Mouse (Mus musculus) heart, embryonic 11.5 days (tissue): ENCODE results near the gene Mettl13. TPM values are rescaled to one million over a fixed set of nuclear protein-coding genes. Genes with fewer than 3 reads are reported as not detected.

Experiments used
- ATAC-seq: fragments of 200-750 bp; cut with Nextera tagmentation; replicated peaks from 2 replicates; pipeline ENCODE4 v1.8.0; 2017; ENCODE audit warnings: moderate library complexity; ENCODE audit not compliant: insufficient number of reproducible peaks, low FRiP score, low TSS enrichment
- H3K27ac ChIP-seq: fragments of 300-500 bp; sonication (generic); 2 replicates; pipeline ENCODE4 v1.5.1; 2014; ENCODE audit warnings: mild to moderate bottlenecking, low read depth, low read length
- H3K27me3 ChIP-seq: fragments of 300-500 bp; sonication (generic); 2 replicates; pipeline ENCODE4 v1.6.1; 2014; ENCODE audit warnings: mild to moderate bottlenecking, low read length, mixed read lengths; ENCODE audit not compliant: control insufficient read depth, insufficient read depth
- H3K36me3 ChIP-seq: fragments of 300-500 bp; sonication (generic); 2 replicates; pipeline ENCODE4 v1.6.1; 2014; ENCODE audit warnings: mild to moderate bottlenecking, low read length, moderate library complexity, mixed read lengths; ENCODE audit not compliant: control insufficient read depth, insufficient read depth
- H3K4me1 ChIP-seq: fragments of 300-500 bp; sonication (generic); 2 replicates; pipeline ENCODE4 v1.6.1; 2014; ENCODE audit warnings: low read length; ENCODE audit not compliant: control insufficient read depth, insufficient read depth
- H3K4me2 ChIP-seq: fragments of 300-500 bp; sonication (generic); 2 replicates; pipeline ENCODE4 v1.6.1; 2014; ENCODE audit warnings: mild to moderate bottlenecking, moderate library complexity
- H3K4me3 ChIP-seq: fragments of 300-500 bp; sonication (generic); 2 replicates; pipeline ENCODE4 v1.5.1; 2014; ENCODE audit warnings: low read depth, low read length
- H3K9ac ChIP-seq: fragments of 300-500 bp; sonication (generic); 2 replicates; pipeline ENCODE4 v1.6.1; 2014; ENCODE audit warnings: mild to moderate bottlenecking, low read depth, low read length, moderate library complexity
- H3K9me3 ChIP-seq: fragments of 300-500 bp; sonication (generic); replicated peaks from 2 replicates; pipeline ENCODE4 v1.6.1; 2016; ENCODE audit warnings: low read length; ENCODE audit not compliant: control insufficient read depth
- WGBS: fragments of 180-500 bp; shearing (Covaris S2); extraction: QIAGEN DNeasy Blood & Tissue Kit; methylation state at CpG from one replicate; pipeline ENCODE4 v1.1.7; 2014; ENCODE audit not compliant: insufficient replicate concordance; 5-methylcytosine and 5-hydroxymethylcytosine counted together
- polyA plus RNA-seq: library from polyadenylated mRNA; unstranded; fragments of >200 nt; fragmentation: Nextera tagmentation; extraction: Ambion mirVana; gene quantifications from 2 replicates; pipeline ENCODE4 v1.2.1, GENCODE M21; 2014

The Mettl13 gene
- polyA plus RNA-seq, 1 experiment from 2014 or later, result 8.1 TPM

DNA sequence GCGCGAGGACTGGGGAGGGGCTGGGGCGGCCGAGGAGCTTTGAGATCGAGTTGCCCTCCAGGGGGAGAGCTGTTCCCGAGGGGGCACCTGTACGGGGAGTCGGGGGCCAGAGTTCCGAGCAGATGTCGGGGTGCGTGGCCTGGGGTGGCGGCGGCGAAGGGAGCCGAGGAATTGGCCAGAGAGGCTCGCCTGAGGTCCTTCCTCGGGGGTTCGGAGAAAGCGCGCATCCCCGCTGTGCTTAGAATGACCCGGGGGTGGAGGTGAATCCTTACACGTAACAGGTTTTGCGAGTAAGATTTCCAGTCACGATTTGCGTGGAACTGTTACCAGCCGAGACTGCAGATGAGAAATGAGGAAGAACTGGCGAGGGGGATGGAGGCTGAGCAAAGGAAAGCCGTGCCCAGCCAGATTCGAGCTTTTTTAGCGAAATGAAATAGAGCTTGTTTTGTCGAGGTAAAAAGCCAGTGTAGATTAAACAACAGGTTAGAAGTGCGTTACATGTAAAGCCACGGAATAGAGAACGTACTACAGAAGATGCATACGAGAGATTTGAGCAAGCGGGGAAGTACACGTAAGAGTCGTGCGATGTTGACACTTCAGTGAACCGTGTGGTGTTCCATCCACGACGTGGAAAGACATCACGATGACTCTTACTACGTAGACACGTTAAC lies 22.7 kb upstream of the Mettl13 start:
- H3K27ac ChIP-seq, result peak overlapping the region; percentile 92
- H3K27me3 ChIP-seq, result no peaks in the 10 kb centered on the region
- no peak for ATAC-seq
- peak overlapping the region; percentile 87 for H3K9ac ChIP-seq
- H3K9me3 ChIP-seq, result no peaks in the 10 kb centered on the region; the same call in 1 of the 2 replicates
- peak overlapping the region; percentile 76 for H3K4me2 ChIP-seq
- peaks cover 11% of the 10 kb centered on the region for H3K36me3 ChIP-seq
- 1% methylated on average over 46 of the region's 46 CpGs for WGBS
- H3K4me3 ChIP-seq, result peak overlapping the region; percentile 97
- H3K4me1 ChIP-seq, result 0 out of 2 replicates have a peak, but pooled peaks cover 3% of the 10 kb centered on the region

DNA sequence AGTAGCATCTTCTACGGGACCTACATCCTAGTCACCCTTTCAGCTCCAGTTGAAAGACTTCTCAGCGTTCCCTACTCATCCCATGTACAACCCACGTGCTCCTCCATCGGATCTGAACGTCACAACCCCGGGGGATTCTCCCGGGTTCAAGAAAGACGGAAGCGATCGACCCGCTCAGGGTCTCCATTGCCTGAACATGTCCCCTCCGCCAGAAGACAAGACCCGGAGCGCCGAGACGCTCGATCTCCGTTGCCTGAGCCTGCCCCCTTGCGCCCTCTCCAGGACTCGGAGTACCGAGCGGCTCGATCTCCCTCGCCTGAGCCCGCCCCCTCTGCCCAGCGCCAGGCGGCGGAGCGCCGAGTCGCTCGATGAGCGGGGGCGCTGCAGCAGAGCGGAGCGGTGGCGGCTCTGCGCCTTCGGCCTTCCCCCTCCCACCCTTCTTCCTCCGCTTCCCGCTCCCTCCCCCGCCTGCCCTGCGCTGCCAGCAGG lies 22.0 kb upstream of the Mettl13 start, which contains the start of gene Vamp4:
Gene Vamp4 (plus strand): TSS at position 256 of the 489 bp plus-strand sequence.
- Histone ChIP-seq H3K9me3 (no peaks in the 10 kb centered on the region; the same call in 1 of the 2 replicates), H3K4me3 (peak within 1 kb of the TSS; percentile 97), H3K4me1 (0 out of 2 replicates have a peak, but pooled peaks cover 3% of the 10 kb centered on the region), H3K36me3 (peaks cover 11% of the 10 kb centered on the region), H3K4me2 (peak within 1 kb of the TSS; percentile 76), H3K9ac (peak within 1 kb of the TSS; percentile 87), H3K27me3 (no peaks in the 10 kb centered on the region), H3K27ac (peak within 1 kb of the TSS; percentile 92)
- under 1% methylated on average over 38 of the region's 43 CpGs for WGBS
- ATAC-seq, result peak; percentile 99

DNA sequence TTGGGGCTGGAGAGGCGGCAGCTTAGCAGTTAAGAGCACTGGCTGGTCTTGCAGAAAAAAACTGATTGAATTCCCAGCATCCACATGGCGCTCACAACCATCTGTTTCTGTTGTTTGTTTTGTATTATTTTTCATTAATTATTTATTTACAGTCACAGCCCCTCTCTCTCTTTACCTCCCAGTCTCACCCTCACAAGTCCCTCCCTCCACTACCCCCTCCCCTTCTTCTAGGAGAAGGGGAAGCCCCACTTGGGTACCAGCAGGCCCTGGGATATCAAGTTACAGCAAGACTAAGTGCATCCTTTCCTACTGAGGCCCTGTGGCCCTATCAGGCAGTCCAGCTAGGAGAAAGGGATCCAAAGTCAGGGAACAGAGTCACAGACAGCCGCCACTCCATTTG lies 19.0 kb upstream of the Mettl13 start:
- Histone ChIP-seq H3K27me3 (no peaks in the 10 kb centered on the region), H3K9me3 (no peaks in the 10 kb centered on the region), H3K4me1 (no peaks in the 10 kb centered on the region), H3K27ac (no peak overlapping the region), H3K4me3 (no peak overlapping the region), H3K4me2 (no peak overlapping the region), H3K36me3 (no peaks in the 10 kb centered on the region), H3K9ac (no peak overlapping the region)
- 50% methylated on average over 3 of the region's 3 CpGs for WGBS
- no peak for ATAC-seq

DNA sequence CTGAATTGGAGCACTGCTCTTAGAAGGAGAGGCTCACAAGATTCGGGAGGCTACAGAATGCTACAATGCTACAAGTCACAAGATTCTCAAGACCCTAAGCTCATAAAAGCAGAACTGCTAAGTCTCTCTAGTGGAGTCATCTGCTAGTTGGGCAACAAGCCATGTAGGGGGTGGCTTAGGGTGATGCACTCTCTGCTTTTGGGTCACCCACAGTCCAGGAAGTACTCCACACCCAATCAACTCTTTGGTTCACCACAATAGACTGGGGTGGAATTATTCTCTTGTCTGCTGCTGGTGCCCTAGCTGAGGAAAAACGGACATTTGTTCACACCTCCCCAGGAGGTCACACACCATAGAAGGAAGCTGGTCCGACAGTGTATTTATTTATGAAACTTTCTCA lies 16.6 kb upstream of the Mettl13 start:
- H3K4me1 ChIP-seq, result no peaks in the 10 kb centered on the region
- no peak for ATAC-seq

DNA sequence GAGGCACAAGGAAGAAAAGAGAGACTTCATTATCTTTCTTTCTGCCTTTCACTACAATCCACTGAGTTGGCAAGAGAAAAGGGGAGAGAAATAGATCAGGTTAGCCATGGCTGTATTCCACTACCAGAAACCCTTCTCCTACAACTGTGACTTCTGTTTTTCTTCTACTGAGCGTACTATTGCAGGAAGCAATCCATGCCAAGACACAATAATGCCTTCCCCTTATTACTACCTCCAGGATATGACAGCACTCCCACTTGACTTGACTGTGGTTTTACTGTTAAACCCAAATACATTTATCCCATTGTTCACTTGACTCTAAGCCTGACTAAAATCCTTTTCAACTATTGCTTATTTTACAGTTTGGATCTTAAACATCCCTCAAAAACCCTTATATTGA lies 14.9 kb upstream of the Mettl13 start:
- no peaks in the 10 kb centered on the region for H3K36me3 ChIP-seq
- no peak overlapping the region for H3K4me2 ChIP-seq
- no peaks in the 10 kb centered on the region for H3K4me1 ChIP-seq
- H3K9me3 ChIP-seq, result no peaks in the 10 kb centered on the region
- no peak for ATAC-seq
- no peak overlapping the region for H3K9ac ChIP-seq
- no peak overlapping the region for H3K4me3 ChIP-seq
- H3K27ac ChIP-seq, result no peak overlapping the region
- no peaks in the 10 kb centered on the region for H3K27me3 ChIP-seq
- WGBS, result 77% methylated on average over 1 of the region's 1 CpGs

More for the DNA sequence above, 16.6 kb upstream of the Mettl13 start:
- Histone ChIP-seq H3K4me3 (no peak overlapping the region), H3K27ac (no peak overlapping the region), H3K36me3 (no peaks in the 10 kb centered on the region), H3K4me2 (no peak overlapping the region), H3K9me3 (no peaks in the 10 kb centered on the region), H3K27me3 (no peaks in the 10 kb centered on the region), H3K9ac (no peak overlapping the region)
- 46% methylated on average over 3 of the region's 3 CpGs for WGBS

- no peak overlapping the region for H3K27ac ChIP-seq
- ATAC-seq, result no peak
- WGBS, result 83% methylated on average over 3 of the region's 3 CpGs
- no peaks in the 10 kb centered on the region for H3K27me3 ChIP-seq
- H3K36me3 ChIP-seq, result no peaks in the 10 kb centered on the region
- H3K4me3 ChIP-seq, result no peak overlapping the region
- no peak overlapping the region for H3K9ac ChIP-seq
- no peak overlapping the region for H3K4me2 ChIP-seq
- no peaks in the 10 kb centered on the region for H3K4me1 ChIP-seq
- H3K9me3 ChIP-seq, result no peaks in the 10 kb centered on the region
Observed at GRCm38 (mm10) chr1:162554193-162554592, 5.8 kb upstream of the Mettl13 start.

GRCm38 (mm10) chr1:162552956-162553355 lies 4.6 kb upstream of the Mettl13 start:
- WGBS, result 62% methylated on average over 9 of the region's 9 CpGs
- Histone ChIP-seq H3K9me3 (no peaks in the 10 kb centered on the region), H3K4me1 (no peaks in the 10 kb centered on the region; the same call in 1 of the 2 replicates), H3K27me3 (no peaks in the 10 kb centered on the region), H3K4me3 (no peak overlapping the region), H3K9ac (no peak overlapping the region), H3K27ac (no peak overlapping the region), H3K36me3 (no peaks in the 10 kb centered on the region), H3K4me2 (no peak overlapping the region)
- ATAC-seq, result no peak

DNA sequence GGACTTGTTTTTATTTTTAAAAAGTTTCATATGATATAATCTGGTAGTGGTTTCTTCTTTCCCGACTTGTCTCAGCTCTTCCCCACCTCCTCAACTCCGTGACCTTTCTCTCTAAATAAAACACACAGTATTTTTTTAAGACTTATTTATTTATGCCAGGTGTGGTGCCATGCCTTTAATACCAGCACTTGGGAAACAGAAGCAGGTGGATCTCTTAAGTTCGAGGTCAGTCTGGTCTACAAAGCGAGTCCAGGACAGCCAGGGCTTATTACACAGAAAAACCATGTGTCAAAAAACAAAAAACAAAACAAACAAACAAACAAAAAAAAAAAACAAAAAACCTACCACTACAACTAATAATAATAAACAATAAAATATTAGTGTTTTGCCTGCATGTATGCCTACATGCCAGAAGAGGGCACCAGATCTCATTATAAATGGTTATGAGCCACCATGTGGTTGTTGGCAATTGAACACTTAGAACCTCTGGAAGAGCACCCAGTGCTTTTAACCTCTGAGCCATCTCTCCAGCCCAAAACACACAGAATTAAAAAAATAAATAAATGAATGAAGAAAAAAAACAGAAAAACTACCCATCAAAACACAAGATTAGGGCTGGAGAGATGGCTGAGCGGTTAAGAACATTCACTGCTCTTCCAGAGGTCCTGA lies 1.4 kb upstream of the Mettl13 start:
- H3K4me2 ChIP-seq, result no peak overlapping the region
- H3K36me3 ChIP-seq, result no peaks in the 10 kb centered on the region
- 73% methylated on average over 5 of the region's 5 CpGs for WGBS
- no peak overlapping the region for H3K4me3 ChIP-seq
- H3K27me3 ChIP-seq, result no peaks in the 10 kb centered on the region
- H3K4me1 ChIP-seq, result peaks cover 9% of the 10 kb centered on the region
- H3K9ac ChIP-seq, result no peak overlapping the region
- ATAC-seq, result no peak
- H3K27ac ChIP-seq, result no peak overlapping the region
- no peaks in the 10 kb centered on the region for H3K9me3 ChIP-seq
